Mouse (Mus musculus) embryo, embryonic 10 days (tissue): ENCODE measurements around the gene Prkn.
"Not testable (repeated sequence)": the region's sequence is repeated elsewhere in the genome, so short reads cannot be mapped to it uniquely, and the experiment has no call there.

Experiments
- DNase-seq: peaks from one replicate; pipeline ENCODE4 v3.0.0-alpha.2; 2015; ENCODE audit warnings: low spot score

Gene Prkn

GRCm38 (mm10) chr17:11130919-11131318, 290.7 kb downstream of the Prkn start:
- DNase-seq, result no peak

DNA sequence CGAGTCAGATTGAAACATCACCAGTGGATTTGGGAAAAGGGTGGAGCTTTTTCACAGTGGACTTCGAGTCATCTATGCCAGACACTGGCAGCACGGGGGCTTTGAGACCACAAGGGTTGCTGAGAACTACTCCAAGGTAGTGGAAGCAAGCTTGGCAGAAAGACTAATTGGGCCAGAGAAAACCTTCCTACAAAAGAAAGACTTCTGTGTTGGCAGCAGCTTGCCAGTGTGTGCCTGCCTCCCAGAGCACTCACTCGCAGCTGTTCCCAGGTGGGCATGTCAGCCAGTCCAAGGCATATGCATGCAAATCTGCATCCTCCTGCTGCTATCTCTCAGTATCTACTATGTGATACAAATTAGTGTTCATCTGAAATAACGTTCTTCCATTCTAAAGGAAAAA, 302.1 kb downstream of the Prkn start:
- no peak for DNase-seq

DNA sequence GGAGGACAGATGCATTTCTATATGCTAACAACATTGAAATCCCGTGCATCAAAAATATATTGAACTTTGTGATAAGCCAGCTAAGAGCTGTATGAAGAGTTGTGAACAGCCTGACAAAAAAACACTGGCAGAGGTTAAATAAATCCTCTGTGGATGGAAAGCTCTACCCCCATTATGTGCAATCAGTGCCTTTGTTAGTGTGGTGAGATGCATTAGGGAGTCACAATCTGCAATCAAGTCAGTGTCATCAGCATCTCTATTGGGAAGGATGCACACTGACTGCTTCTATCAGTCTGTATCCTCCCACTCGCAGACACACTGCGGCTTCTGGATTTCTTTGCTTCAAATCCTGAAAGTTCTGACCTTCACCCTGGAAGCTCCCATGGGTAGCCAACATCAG, 315.9 kb downstream of the Prkn start:
- DNase-seq, result no peak

GRCm38 (mm10) chr17:11157536-11157935, 317.4 kb downstream of the Prkn start:
- DNase-seq, result no peak

DNA sequence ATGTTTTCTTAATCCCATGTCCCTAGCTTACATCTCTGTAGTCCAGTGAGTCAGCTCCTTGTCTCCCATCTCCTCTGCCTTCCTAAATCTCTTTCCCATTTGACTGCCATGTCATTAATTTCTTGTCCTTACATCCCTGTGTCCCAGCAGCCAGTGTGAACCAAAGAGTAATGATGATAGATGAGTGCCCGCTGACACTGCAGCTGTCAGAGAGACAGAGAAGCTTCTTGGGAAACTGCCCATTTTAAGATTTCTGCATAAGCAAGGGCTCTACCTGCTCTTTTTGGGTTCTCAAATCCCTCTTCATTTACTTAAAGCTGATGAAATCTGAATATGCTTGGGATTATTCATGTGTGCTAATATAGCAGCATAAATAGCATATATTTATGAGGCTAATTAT, 321.3 kb downstream of the Prkn start:
- no peak for DNase-seq

DNA sequence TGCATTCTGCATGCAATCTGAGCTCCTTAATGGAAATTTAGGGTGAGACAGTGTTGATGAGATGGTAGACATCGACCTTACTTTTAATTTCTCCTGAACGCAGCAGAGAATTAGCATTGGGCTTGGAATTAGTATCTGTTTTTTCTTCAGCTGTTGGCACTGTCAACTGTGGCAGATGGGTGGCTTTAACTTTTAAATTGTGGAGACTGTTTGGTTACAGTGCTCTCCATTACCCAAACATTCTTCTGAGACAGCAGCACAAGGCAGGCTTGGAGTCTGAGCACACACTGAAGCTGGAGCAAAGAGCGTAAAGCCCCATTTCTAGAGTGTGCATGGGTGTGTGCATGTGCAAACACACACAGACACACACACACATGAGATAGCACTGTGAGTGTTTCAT, 322.6 kb downstream of the Prkn start:
- no peak for DNase-seq

DNA sequence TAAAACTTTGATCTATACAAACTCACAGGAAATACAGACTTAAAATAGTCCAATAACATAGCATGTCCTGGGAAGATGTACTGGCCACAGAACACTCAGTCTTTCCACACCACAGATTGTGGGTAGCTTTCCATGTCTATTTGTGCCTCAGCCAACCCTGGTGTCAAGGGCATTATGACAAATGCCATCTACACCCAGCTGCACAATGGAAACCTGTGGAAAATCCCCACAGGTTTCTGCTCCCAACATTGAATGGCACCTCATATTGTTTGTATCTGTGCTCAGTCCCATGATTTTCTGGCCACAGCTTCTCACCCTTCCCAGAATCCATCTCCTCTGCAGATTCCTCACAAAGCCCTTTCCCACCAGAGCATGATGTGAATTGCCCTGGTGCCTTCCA, 347.2 kb downstream of the Prkn start:
- DNase-seq, result no peak

DNA sequence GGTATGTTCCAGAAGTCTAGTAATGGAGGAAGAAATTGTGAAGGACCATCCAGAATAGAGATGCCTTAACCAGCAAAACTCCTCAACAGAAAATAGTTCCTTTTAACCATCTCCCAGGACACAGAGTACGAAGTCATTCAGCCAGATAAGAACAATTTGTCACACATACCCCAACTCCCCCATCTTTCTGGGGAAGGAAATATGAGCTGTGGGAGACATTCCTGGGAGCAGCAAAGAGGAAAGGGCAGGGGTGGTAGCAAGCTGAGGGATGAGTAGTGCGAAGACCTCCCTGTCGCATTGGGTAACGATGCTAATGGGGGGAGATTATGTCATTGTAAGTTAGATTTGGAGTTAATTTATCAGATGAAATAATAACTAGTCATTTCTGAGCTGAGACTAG, 348.3 kb downstream of the Prkn start:
- no peak for DNase-seq

DNA sequence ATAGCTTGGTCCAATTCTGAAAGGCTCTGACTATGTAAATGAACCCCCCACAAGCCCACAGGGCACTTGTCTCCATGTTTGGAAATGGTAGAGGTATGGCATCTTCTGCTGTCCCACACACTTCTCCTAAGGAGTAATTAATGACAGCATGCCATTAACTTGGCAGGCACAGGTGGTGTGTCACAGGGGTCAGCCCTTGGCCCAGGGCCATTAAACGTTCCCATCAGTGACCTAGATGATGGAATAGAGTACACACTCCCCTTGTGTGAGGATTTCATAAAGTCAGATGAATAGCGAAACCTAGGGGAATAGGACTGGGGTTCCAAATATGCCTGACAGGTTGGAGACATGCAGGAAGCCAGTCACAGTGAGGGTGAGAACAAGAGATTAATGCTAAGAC, 350.1 kb downstream of the Prkn start:
- DNase-seq, result no peak

- no peak for DNase-seq
Observed at GRCm38 (mm10) chr17:11198134-11198533, 357.9 kb downstream of the Prkn start.

DNA sequence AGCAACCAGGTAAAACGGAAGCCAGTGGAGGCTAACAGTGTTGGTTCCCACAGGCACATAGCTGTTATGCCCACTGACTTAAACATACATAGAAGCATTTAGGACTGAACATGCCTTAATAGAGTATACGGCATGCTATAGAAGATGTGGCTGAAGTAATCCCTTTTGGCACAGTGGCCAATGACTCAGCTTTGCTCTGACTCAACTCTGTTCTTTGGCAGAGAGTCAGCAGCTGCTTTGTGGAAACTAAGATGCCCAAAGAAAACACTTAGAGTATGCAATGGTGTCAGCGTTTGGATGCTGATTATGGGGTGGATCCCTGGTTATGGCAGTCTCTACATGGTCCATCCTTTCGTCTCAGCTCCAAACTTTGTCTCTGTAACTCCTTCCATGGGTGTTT, 368.9 kb downstream of the Prkn start:
- not testable (repeated sequence) for DNase-seq

DNA sequence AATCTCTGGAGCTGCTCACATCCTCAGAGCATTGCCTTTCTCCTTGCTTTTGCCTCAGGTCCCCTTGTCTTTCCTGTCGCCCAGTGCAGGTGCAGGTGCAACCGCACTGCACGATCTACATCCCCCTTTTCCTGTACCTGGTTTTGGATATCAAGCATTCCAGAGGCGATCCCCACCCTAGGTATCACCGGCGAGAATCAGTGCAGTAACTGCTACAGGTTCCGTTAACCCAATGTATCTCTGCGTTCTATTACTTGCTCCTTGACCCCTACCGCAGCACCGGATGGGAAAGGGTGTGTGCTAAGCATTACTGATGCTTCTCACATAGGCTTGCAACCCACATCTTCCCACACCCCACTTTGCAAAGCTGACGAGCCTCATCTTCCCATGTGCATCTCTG, 370.8 kb downstream of the Prkn start:
- no peak for DNase-seq

DNA sequence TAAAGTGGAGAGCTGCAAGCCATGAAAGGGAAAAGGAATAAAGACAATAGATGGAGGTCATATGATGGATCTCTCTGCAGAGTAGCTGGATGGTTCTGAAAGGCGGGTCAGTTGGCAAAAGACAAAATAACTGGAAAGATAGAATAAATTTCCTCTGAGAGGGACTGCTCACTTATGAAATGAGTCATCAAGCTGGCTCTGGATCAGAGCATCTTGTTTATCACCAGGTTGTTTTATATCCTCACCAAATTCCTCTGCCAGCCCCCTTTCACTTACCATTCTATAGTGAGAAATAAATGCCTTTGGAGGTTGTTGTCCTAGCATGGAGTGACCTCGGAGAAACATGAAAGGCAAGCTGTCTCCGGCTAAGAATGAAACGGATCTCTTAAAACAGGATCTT, 371.4 kb downstream of the Prkn start:
- no peak for DNase-seq

- no peak for DNase-seq
Observed at GRCm38 (mm10) chr17:11213689-11214088, 373.5 kb downstream of the Prkn start.

- DNase-seq, result no peak
Observed at GRCm38 (mm10) chr17:11229011-11229410, 388.8 kb downstream of the Prkn start.

DNA sequence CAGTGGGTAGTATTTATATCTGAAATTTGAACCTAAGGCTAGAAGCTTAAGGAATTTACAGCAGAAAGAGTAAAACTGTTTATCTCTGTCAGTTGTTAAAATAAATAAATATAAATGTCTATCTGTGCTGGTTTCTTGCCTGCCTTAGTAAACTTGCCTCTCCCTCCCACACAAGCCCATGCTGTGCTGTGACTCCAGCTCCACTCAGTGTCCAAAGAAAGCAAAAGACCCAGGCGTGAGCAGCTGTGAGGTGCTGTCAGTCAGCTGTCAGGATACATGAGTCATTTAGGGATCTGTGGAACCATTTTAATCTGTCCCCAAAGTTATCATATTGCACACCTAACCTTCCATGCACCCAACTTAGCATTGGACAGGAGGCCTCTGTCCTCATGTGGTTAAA, 389.2 kb downstream of the Prkn start:
- no peak for DNase-seq

DNA sequence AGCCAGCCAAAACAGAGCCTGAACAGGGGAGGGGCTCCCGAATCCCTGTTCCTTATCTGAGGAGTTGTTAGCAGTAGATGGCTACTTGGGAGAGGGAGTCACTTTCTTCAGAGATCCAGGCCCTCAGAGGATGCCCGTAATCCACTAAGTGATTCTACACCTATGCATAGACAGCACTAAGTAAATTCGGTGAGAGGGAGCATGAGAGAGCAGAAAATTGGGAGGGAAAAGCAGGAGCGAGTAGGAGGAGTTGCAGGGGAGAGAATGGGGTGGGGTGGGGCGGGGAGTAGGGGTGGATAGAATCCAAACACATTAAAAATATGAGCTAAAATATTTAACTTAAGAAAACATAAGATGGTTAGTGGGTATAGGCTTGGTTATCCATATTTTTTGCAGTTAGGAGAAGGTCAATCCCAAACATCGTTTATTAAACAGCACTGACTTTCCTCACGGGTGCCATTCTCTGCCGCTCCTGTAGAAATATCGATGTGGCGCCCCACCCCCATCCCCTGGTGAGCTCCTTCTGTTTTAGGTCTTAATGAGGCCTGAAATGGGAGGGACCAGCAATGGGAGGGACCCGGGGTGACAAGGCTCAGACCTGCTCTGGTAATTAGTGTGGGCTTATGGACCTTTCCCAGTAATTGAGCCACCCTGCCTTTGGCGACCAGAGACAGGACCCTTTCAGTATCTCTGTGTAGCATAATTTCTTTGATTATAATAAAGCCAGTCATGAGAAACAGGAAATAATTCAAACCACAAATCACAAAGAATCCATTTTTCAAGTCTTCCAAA, 390.6 kb downstream of the Prkn start:
- DNase-seq, result peak; percentile 18

GRCm38 (mm10) chr17:11235273-11235672, 395.1 kb downstream of the Prkn start:
- no peak for DNase-seq

- peak; percentile 35 for DNase-seq
Observed at GRCm38 (mm10) chr17:11245040-11245439, 404.9 kb downstream of the Prkn start.

- DNase-seq, result no peak
Observed at GRCm38 (mm10) chr17:11249216-11249615, 409.0 kb downstream of the Prkn start.

DNA sequence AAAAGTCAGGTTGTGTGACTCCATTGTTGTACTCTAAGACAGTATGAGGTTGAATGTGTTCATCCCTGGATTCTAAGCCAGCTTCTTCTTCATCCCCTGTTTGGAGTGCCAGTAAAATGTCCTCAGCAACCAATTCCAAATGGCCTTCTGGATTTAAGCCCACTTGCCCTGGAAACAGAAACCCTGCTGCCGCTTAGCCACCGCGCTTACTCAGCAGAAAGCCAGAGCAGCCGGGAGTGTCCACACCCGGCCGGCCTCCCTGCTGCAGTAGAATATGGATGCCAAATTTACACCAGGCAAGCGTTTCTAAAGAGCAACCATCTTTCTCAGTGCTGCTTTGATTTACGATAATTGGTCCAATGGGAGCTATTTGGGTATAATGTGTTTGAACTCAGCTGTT, 420.5 kb downstream of the Prkn start:
- peak; percentile 5 for DNase-seq

DNA sequence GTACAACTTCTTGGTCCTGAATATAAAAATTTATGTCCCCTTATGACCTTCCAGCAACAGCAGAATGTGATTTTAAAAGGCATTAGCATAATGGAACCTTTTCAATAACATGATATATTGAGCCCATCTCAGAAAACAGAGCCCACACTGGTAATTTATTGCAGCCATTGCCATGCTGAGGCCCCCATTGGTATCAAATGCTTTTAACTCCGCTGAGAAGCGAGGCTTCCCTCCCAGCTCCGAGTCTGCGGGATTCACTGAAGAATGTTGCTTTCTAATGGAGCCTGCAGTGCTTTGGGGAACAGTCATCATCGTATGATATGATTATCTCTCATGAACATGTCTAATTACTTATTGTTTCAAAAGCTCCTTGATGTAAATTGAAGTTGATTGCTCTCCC, 421.5 kb downstream of the Prkn start:
- no peak for DNase-seq

- no peak for DNase-seq
Observed at GRCm38 (mm10) chr17:11267951-11268350, 427.8 kb downstream of the Prkn start.

DNA sequence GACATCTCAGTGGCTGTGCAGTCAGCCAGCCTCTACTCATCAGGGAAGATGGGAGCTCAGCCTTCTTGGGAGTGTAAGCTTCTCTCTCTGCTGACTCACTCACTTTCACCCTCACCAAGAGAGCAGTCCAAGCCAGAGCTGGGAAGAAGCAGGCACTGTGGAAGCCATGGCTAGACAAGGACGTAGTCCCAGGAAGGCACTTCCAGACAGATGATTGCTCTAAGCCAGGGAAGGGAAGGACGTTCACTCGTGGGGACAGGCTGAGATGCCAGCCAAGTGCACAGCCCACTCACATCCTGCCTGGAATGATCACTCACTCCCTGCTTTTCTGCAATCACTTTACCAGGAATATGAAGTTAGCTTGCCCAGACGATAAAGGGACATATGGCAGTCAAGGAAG, 430.0 kb downstream of the Prkn start:
- no peak for DNase-seq
